Mouse (Mus musculus): Measurements from ENCODE around the gene Cep57l1. TPM values are rescaled to one million over a fixed set of nuclear protein-coding genes. Genes with fewer than 3 reads are reported as not detected.

Gene Cep57l1
- 2.3 TPM for polyA plus RNA-seq (2014; fragmentation: Illumina TruSeq; extraction: RNeasy Lipid Tissue Mini Kit (QIAGEN cat#74804); ENCODE audit: insufficient read depth, low read depth, low replicate concordance)

GRCm38 (mm10) chr10:41809771-41810563, at the start of gene Cep57l1, which contains the start of gene Sesn1:
TSS of gene Cep57l1 (minus strand) at chr10:41809871.
TSS of gene Sesn1 (plus strand) at chr10:41809935.

GRCm38 (mm10) chr10:41716029-41716897, 93.4 kb downstream of the Cep57l1 start, which contains the start of gene Ccdc162:
TSS of gene Ccdc162 (minus strand) at chr10:41716634.

Other genes with a start within 250 kb of the Cep57l1 start
- gene Ccdc162, start 93.2 kb downstream of the Cep57l1 start, polyA plus RNA-seq (2014; fragmentation: Illumina TruSeq; extraction: RNeasy Lipid Tissue Mini Kit (QIAGEN cat#74804); ENCODE audit: insufficient read depth, low read depth, low replicate concordance) = 6.7 TPM
- gene Sesn1, start 64 bp upstream of the Cep57l1 start, polyA plus RNA-seq (2014; fragmentation: Illumina TruSeq; extraction: RNeasy Lipid Tissue Mini Kit (QIAGEN cat#74804); ENCODE audit: insufficient read depth, low read depth, low replicate concordance) = 26.9 TPM
- 2.0 TPM for gene Armc2, start 208.6 kb upstream of the Cep57l1 start, polyA plus RNA-seq (2014; fragmentation: Illumina TruSeq; extraction: RNeasy Lipid Tissue Mini Kit (QIAGEN cat#74804); ENCODE audit: insufficient read depth, low read depth, low replicate concordance)